Mouse (Mus musculus): ENCODE data around the gene Adh1. TPM values are rescaled to one million over a fixed set of nuclear protein-coding genes. Genes with fewer than 3 reads are reported as not detected.

Gene Adh1
- polyA plus RNA-seq, 1 experiment, result 21.2 TPM

DNA sequence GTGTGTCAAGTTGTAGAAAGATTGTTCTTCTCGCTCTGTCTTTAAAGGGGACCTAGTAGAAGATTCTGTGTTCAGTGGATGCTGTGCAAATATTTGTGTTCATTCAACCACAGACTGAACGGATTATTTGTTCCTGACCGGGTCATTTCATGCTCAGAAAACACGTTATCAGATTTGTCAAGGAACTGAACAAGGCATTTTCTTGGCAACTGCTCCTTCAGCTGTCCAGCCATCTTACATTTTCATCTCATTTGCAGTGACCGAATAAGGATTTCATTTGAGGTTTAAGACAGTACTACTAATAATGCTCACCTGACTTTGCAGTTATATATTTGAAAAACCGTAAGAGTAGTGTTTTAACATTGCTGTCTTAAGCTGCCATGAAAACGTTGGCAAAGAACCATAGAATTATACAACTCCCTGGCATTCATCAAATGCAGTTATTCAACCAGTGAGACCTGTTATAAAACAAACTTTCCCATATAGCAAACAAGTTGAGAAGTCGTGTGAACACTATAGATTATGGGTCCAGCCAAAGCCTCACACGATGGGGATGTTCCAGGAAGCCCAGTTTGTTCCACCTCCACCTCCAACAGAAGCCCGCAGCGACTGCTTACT lies 24.1 kb upstream of the Adh1 start:
- no peak overlapping the region for H3K27ac ChIP-seq (ENCODE audit: control insufficient read depth, insufficient read depth, low read depth, low read length, poor library complexity)
- no peak overlapping the region for H3K4me3 ChIP-seq (replicated peaks; ENCODE audit: control insufficient read depth, low read depth, low read length)
- WGBS, result 57% methylated on average over 11 of the region's 11 CpGs
- no peaks in the 10 kb centered on the region for H3K4me1 ChIP-seq (ENCODE audit: control insufficient read depth, insufficient read depth, low read length)
- no peak for TF ChIP-seq POLR2A (IDR thresholded peaks at IDR 0.05; ENCODE audit: borderline replicate concordance, control insufficient read depth, low read depth, low read length)
- TF ChIP-seq CTCF (IDR thresholded peaks at IDR 0.05; ENCODE audit: control insufficient read depth, insufficient read depth, low read length), result no peak

DNA sequence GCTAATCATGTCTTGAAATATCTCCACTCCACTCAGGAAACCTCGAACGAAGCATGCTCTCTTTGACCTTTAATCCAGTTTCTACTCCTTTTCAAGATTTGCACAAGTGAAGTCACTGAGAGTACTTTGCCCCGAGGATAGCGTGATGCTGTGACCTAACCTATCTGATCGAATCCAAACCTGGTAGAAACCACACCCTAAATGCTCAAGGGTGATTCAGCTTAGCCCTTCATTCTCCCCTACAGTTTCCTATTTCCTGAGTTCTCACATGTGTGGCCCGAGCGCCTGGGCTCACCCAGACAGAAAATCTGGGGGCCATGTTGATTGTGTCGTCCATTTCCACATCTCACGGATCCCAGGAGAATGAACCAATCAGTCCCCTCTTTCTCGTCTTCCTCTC lies 22.7 kb upstream of the Adh1 start:
- TF ChIP-seq CTCF (IDR thresholded peaks at IDR 0.05; ENCODE audit: control insufficient read depth, insufficient read depth, low read length), result no peak
- TF ChIP-seq POLR2A (IDR thresholded peaks at IDR 0.05; ENCODE audit: borderline replicate concordance, control insufficient read depth, low read depth, low read length), result no peak
- H3K4me3 ChIP-seq (replicated peaks; ENCODE audit: control insufficient read depth, low read depth, low read length), result no peak overlapping the region
- H3K4me1 ChIP-seq (ENCODE audit: control insufficient read depth, insufficient read depth, low read length), result no peaks in the 10 kb centered on the region
- WGBS, result 67% methylated on average over 10 of the region's 10 CpGs
- H3K27ac ChIP-seq (ENCODE audit: control insufficient read depth, insufficient read depth, low read depth, low read length, poor library complexity), result no peak overlapping the region

DNA sequence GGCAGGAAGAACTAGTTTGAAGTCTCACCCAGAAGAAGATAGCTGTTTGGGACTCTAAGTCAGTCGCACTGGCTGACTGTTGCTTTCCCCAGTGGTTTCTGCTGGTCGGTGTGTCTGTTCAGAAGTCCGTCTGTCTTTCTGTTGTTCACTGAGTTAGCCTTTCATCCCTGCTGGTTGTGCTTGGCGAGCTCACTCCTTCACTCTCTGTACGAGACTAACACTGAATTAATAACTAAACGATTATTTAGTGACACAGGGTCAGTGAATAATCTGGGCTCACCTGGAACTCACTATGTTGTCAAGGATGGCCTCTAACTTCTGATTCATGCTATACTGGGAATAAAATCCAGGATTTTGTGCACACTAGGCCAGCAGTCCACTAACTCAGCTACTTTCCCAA lies 21.3 kb upstream of the Adh1 start:
- H3K4me3 ChIP-seq (replicated peaks; ENCODE audit: control insufficient read depth, low read depth, low read length), result no peak overlapping the region
- no peak overlapping the region for H3K27ac ChIP-seq (ENCODE audit: control insufficient read depth, insufficient read depth, low read depth, low read length, poor library complexity)
- TF ChIP-seq POLR2A (IDR thresholded peaks at IDR 0.05; ENCODE audit: borderline replicate concordance, control insufficient read depth, low read depth, low read length) (no peak), CTCF (IDR thresholded peaks at IDR 0.05; ENCODE audit: control insufficient read depth, insufficient read depth, low read length) (no peak)
- H3K4me1 ChIP-seq (ENCODE audit: control insufficient read depth, insufficient read depth, low read length), result no peaks in the 10 kb centered on the region
- WGBS, result 80% methylated on average over 6 of the region's 6 CpGs

DNA sequence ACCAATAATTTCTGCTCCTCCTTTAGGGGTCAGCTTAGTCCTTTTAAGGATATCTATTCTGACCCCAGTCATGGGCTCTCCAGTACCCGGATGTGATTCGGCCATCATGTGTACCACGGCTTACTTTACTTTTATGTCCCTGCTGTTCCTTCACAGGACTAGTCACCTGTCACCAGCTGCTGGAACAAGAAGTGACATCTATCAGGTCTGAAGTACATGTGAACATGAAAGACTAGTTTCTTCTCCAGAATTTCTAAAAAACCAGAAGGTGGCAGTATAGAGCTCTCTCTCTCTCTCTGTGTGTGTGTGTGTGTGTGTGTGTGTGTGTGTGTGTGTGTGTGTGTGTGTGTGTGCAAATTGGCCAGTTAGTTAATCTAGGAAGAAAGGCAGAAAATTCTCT lies 20.4 kb upstream of the Adh1 start:
- 84% methylated on average over 3 of the region's 3 CpGs for WGBS
- no peaks in the 10 kb centered on the region for H3K4me1 ChIP-seq (ENCODE audit: control insufficient read depth, insufficient read depth, low read length)
- TF ChIP-seq POLR2A (IDR thresholded peaks at IDR 0.05; ENCODE audit: borderline replicate concordance, control insufficient read depth, low read depth, low read length) (no peak), CTCF (IDR thresholded peaks at IDR 0.05; ENCODE audit: control insufficient read depth, insufficient read depth, low read length) (no peak)
- no peak overlapping the region for H3K27ac ChIP-seq (ENCODE audit: control insufficient read depth, insufficient read depth, low read depth, low read length, poor library complexity)
- H3K4me3 ChIP-seq (replicated peaks; ENCODE audit: control insufficient read depth, low read depth, low read length), result no peak overlapping the region

DNA sequence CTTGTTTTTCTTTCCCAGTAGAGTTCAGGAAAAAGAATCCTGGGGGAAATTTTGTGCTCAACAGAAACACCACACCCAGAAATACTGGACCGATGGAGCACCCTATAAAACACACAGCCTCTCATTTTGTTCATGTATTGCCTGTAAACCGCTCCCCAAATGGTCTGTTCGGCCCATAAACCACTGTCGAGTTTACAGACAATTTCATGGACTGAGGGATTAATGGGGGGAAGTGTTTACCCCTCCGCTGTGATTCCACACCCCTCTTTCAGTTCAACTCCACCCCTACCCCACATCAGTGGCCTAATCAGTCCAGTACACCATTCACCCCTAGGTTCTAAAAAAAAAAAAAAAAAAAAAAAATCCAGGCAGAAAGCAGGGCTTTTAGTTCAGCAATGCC lies 19.8 kb upstream of the Adh1 start:
- WGBS, result 69% methylated on average over 5 of the region's 5 CpGs
- Histone ChIP-seq H3K27ac (ENCODE audit: control insufficient read depth, insufficient read depth, low read depth, low read length, poor library complexity) (no peak overlapping the region), H3K4me1 (ENCODE audit: control insufficient read depth, insufficient read depth, low read length) (no peaks in the 10 kb centered on the region), H3K4me3 (replicated peaks; ENCODE audit: control insufficient read depth, low read depth, low read length) (no peak overlapping the region)
- no peak for TF ChIP-seq POLR2A (IDR thresholded peaks at IDR 0.05; ENCODE audit: borderline replicate concordance, control insufficient read depth, low read depth, low read length)
- no peak for TF ChIP-seq CTCF (IDR thresholded peaks at IDR 0.05; ENCODE audit: control insufficient read depth, insufficient read depth, low read length)

DNA sequence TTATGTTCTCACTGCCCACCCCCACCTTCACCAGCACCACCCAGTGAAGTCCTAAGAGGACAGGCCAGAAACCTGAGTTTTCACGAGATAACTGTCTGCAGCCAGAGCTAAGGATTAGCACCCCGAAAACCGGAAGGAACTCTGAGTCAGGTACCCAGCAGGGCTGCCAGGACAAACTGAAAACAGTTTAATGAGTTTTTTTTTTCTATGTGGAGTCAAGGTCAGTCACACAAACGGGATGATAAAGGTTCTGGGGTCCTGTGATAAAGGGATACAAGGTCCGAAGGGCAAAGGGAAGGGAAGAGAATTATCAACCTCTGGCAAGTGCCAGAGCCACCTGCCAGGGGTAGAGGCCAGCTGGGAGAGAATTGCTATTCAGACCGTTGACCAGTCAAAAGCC lies 19.4 kb upstream of the Adh1 start:
- WGBS, result 46% methylated on average over 6 of the region's 6 CpGs
- TF ChIP-seq POLR2A (IDR thresholded peaks at IDR 0.05; ENCODE audit: borderline replicate concordance, control insufficient read depth, low read depth, low read length), result no peak
- no peak for TF ChIP-seq CTCF (IDR thresholded peaks at IDR 0.05; ENCODE audit: control insufficient read depth, insufficient read depth, low read length)
- H3K4me1 ChIP-seq (ENCODE audit: control insufficient read depth, insufficient read depth, low read length), result no peaks in the 10 kb centered on the region
- H3K4me3 ChIP-seq (replicated peaks; ENCODE audit: control insufficient read depth, low read depth, low read length), result no peak overlapping the region
- no peak overlapping the region for H3K27ac ChIP-seq (ENCODE audit: control insufficient read depth, insufficient read depth, low read depth, low read length, poor library complexity)

DNA sequence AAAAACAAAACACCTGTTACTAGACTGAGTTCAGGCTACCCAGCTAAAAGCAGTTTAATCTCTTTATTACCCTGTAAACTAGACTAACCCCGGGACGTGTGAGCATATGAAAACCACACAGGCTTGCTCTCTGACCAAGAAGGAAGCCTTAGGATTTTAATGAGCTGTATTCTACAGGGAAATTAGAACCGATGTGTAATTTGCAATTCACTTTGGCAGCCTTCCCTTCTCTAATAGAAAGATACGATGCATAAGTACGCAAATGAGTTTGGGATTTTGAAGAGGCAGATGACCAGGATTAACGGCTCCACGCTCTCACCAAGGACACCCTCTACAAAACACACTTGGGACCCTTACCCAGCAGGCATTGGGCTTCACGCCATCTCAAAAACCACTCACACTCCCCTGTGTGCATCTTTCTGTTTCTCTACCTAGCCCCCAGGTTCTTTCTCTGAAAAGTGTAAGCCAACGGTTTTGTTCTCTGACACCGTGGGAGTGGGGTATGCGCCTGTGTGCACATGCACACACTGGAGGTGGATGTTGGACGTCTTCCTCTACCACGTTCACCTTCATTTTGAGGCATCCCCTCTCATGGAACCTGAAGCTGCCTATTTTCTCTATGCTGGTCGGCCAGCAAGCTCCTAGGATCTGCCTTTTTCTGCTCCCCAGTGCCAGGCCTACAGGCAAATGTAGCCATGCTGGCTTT lies 18.6 kb upstream of the Adh1 start:
- H3K27ac ChIP-seq (ENCODE audit: control insufficient read depth, insufficient read depth, low read depth, low read length, poor library complexity), result no peak overlapping the region
- no peak for TF ChIP-seq POLR2A (IDR thresholded peaks at IDR 0.05; ENCODE audit: borderline replicate concordance, control insufficient read depth, low read depth, low read length)
- no peak for TF ChIP-seq CTCF (IDR thresholded peaks at IDR 0.05; ENCODE audit: control insufficient read depth, insufficient read depth, low read length)
- no peak overlapping the region for H3K4me3 ChIP-seq (replicated peaks; ENCODE audit: control insufficient read depth, low read depth, low read length)
- no peaks in the 10 kb centered on the region for H3K4me1 ChIP-seq (ENCODE audit: control insufficient read depth, insufficient read depth, low read length)
- 75% methylated on average over 14 of the region's 14 CpGs for WGBS

DNA sequence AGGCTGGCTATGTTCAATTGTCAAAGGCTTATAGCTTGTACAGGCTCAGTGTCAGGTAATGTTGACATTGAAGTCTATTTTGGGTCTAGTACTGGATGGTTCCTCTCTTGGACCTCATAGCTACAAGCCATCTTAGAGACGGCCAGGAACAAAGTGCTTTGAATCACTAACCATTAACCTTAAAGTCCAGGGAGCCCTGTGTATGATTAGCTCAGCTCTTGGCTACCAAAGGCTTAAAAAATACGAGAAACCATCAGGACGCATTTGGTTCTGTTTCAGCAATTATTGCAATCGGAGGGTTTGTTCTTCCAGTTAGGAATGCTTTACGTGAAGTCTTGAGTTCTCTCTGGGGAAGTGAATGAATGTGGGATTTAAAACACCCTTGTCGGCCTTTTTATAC lies 17.9 kb upstream of the Adh1 start:
- H3K4me3 ChIP-seq (replicated peaks; ENCODE audit: control insufficient read depth, low read depth, low read length), result no peak overlapping the region
- WGBS, result 81% methylated on average over 6 of the region's 6 CpGs
- no peak overlapping the region for H3K27ac ChIP-seq (ENCODE audit: control insufficient read depth, insufficient read depth, low read depth, low read length, poor library complexity)
- no peak for TF ChIP-seq CTCF (IDR thresholded peaks at IDR 0.05; ENCODE audit: control insufficient read depth, insufficient read depth, low read length)
- H3K4me1 ChIP-seq (ENCODE audit: control insufficient read depth, insufficient read depth, low read length), result no peaks in the 10 kb centered on the region
